Mouse (Mus musculus) limb, embryonic 11.5 days (tissue): Measurements from ENCODE around the gene Glra2. TPM values are rescaled to one million over a fixed set of nuclear protein-coding genes. Genes with fewer than 3 reads are reported as not detected.
"Not testable (repeated sequence)": the region's sequence is repeated elsewhere in the genome, so short reads cannot be mapped to it uniquely, and the experiment has no call there.

Experiments used
- ATAC-seq: fragments of 200-750 bp; cut with Nextera tagmentation; 2 replicates; pipeline ENCODE4 v1.8.0; 2017; ENCODE audit warnings: low read depth; ENCODE audit not compliant: insufficient number of reproducible peaks, low FRiP score, low TSS enrichment
- DNase-seq: peaks from one replicate; pipeline ENCODE4 v3.0.0-alpha.2; 2015; ENCODE audit warnings: low spot score
- H3K27ac ChIP-seq: fragments of 300-500 bp; sonication (generic); replicated peaks from 2 replicates; pipeline ENCODE4 v1.5.1; 2014; ENCODE audit warnings: low read depth, mild to moderate bottlenecking, low read length
- H3K27me3 ChIP-seq: fragments of 300-500 bp; sonication (generic); 2 replicates; pipeline ENCODE4 v1.6.1; 2014; ENCODE audit warnings: mild to moderate bottlenecking, low read length, mixed read lengths; ENCODE audit not compliant: control insufficient read depth, insufficient read depth
- H3K36me3 ChIP-seq: fragments of 300-500 bp; sonication (generic); 2 replicates; pipeline ENCODE4 v1.6.1; 2014; ENCODE audit warnings: mild to moderate bottlenecking, low read length, moderate library complexity, mixed read lengths; ENCODE audit not compliant: control insufficient read depth, insufficient read depth
- H3K4me1 ChIP-seq: fragments of 300-500 bp; sonication (generic); 2 replicates; pipeline ENCODE4 v1.6.1; 2014; ENCODE audit warnings: low read length, mixed read lengths; ENCODE audit not compliant: control insufficient read depth, insufficient read depth
- H3K4me2 ChIP-seq: fragments of 300-500 bp; sonication (generic); 2 replicates; pipeline ENCODE4 v1.6.1; 2014; ENCODE audit warnings: low read depth, mild to moderate bottlenecking, moderate library complexity; ENCODE audit not compliant: severe bottlenecking
- H3K4me3 ChIP-seq: fragments of 300-500 bp; sonication (generic); 2 replicates; pipeline ENCODE4 v1.5.1; 2014; ENCODE audit warnings: low read depth, low read length
- H3K9ac ChIP-seq: fragments of 300-500 bp; sonication (generic); 2 replicates; pipeline ENCODE4 v1.6.1; 2014; ENCODE audit warnings: mild to moderate bottlenecking, low read length
- H3K9me3 ChIP-seq: fragments of 300-500 bp; sonication (generic); 2 replicates; pipeline ENCODE4 v1.6.1; 2016; ENCODE audit warnings: low read length; ENCODE audit not compliant: control insufficient read depth
- WGBS: fragments of 180-500 bp; shearing (Covaris S2); extraction: QIAGEN DNeasy Blood & Tissue Kit; methylation state at CpG from one replicate; pipeline ENCODE4 v1.1.7; 2014; 5-methylcytosine and 5-hydroxymethylcytosine counted together
- polyA plus RNA-seq: library from polyadenylated mRNA; unstranded; fragments of >200 nt; fragmentation: Nextera tagmentation; extraction: Ambion mirVana; gene quantifications from 2 replicates; pipeline ENCODE4 v1.2.1, GENCODE M21; 2014

Gene Glra2
- polyA plus RNA-seq = 0.05 TPM in 1 of 2 replicates, not detected in the other

GRCm38 (mm10) chrX:165326939-165327698 is at the start of gene Glra2:
Glra2 (minus strand) TSS chrX:165327393.
- H3K4me1 ChIP-seq = no peaks in the 10 kb centered on the region
- DNase-seq (peak; percentile 56), ATAC-seq (no peak)
- no peak within 1 kb of the TSS for H3K4me3 ChIP-seq
- no peaks in the 10 kb centered on the region for H3K36me3 ChIP-seq
- no peaks in the 10 kb centered on the region for H3K9me3 ChIP-seq
- H3K27me3 ChIP-seq = no peaks in the 10 kb centered on the region
- H3K27ac ChIP-seq = no peak within 1 kb of the TSS
- 18% methylated on average over 12 of the region's 12 CpGs for WGBS
- no peak within 1 kb of the TSS for H3K4me2 ChIP-seq
- H3K9ac ChIP-seq = no peak within 1 kb of the TSS

- Histone ChIP-seq H3K36me3 (no peaks in the 10 kb centered on the region), H3K4me3 (no peak overlapping the region), H3K27ac (no peak overlapping the region), H3K27me3 (no peaks in the 10 kb centered on the region), H3K9me3 (no peaks in the 10 kb centered on the region), H3K4me2 (no peak overlapping the region), H3K9ac (no peak overlapping the region), H3K4me1 (no peaks in the 10 kb centered on the region)
- DNase-seq (no peak), ATAC-seq (no peak)
- WGBS = 63% methylated on average over 1 of the region's 1 CpGs
Measured at GRCm38 (mm10) chrX:165362798-165363197, 35.6 kb upstream of the Glra2 start.

- H3K27ac ChIP-seq = no peak overlapping the region
- no peak overlapping the region for H3K9ac ChIP-seq
- H3K4me2 ChIP-seq = no peak overlapping the region
- ATAC-seq (no peak), DNase-seq (no peak)
- H3K4me3 ChIP-seq = no peak overlapping the region
- no peaks in the 10 kb centered on the region for H3K36me3 ChIP-seq
- H3K27me3 ChIP-seq = no peaks in the 10 kb centered on the region
- WGBS = 88% methylated on average over 5 of the region's 5 CpGs
- H3K9me3 ChIP-seq = no peaks in the 10 kb centered on the region
- no peaks in the 10 kb centered on the region for H3K4me1 ChIP-seq
Measured at GRCm38 (mm10) chrX:165344611-165345010, 17.4 kb upstream of the Glra2 start.

GRCm38 (mm10) chrX:165327699-165328333 is 623 bp upstream of the Glra2 start:
- 17% methylated on average over 9 of the region's 9 CpGs for WGBS
- no peak overlapping the region for H3K4me2 ChIP-seq
- ATAC-seq (no peak), DNase-seq (peak; percentile 46)
- no peaks in the 10 kb centered on the region for H3K9me3 ChIP-seq
- no peaks in the 10 kb centered on the region for H3K27me3 ChIP-seq
- H3K9ac ChIP-seq = no peak overlapping the region
- no peaks in the 10 kb centered on the region for H3K4me1 ChIP-seq
- no peak overlapping the region for H3K27ac ChIP-seq
- H3K36me3 ChIP-seq = no peaks in the 10 kb centered on the region
- H3K4me3 ChIP-seq = no peak overlapping the region

DNA sequence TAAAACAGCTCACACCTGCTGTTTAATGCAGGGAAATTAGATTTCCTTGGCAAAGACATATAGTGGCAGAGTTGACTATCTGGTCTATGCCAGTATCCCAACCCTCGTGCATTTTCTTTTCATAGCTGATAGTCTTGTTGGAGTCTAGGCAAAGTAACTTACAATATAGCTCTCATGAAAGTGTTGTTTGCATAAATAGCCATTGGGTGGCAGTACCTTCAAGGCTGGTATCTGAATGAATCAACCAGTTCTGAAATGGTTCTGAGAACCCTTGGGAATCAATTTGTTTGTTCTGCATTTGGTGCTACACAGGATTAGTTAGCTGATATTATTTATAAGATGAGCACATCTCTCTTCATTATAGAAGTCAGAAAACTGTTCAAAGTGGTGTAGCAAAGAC is 133.6 kb downstream of the Glra2 start:
- ATAC-seq = no peak

DNA sequence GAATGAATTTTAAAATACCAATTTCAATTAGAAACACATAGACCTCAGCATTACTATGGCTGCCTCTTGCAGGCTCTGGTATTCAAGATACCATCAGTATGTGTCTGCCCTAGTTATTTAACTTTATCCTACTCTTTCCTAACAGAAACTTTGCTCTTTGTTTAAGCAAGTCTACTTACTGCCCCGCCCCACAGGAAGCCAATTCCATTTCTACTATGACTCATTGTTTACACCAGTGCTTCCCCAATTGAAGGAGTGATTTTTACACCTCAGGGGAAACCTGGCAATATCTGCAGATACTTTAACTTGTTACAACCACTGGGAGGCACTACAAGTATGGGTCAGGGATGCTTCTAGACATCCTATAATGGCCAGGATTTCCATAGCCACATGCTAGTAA is 136.0 kb downstream of the Glra2 start:
- H3K4me1 ChIP-seq = no peaks in the 10 kb centered on the region
- DNase-seq (no peak), ATAC-seq (no peak)
- H3K4me3 ChIP-seq = no peak overlapping the region
- 45% methylated on average over 1 of the region's 1 CpGs for WGBS
- H3K9me3 ChIP-seq = no peaks in the 10 kb centered on the region
- no peaks in the 10 kb centered on the region for H3K36me3 ChIP-seq
- no peak overlapping the region for H3K27ac ChIP-seq
- no peaks in the 10 kb centered on the region for H3K27me3 ChIP-seq
- H3K4me2 ChIP-seq = no peak overlapping the region
- no peak overlapping the region for H3K9ac ChIP-seq

More for the DNA sequence above, 133.6 kb downstream of the Glra2 start:
- H3K9me3 ChIP-seq = no peaks in the 10 kb centered on the region
- 71% methylated on average over 1 of the region's 1 CpGs for whole genome bisulfite sequencing
- H3K27ac ChIP-seq = no peak overlapping the region
- DNase-seq = no peak
- H3K27me3 ChIP-seq = no peaks in the 10 kb centered on the region
- no peak overlapping the region for H3K4me3 ChIP-seq
- no peaks in the 10 kb centered on the region for H3K36me3 ChIP-seq
- no peak overlapping the region for H3K9ac ChIP-seq
- no peak overlapping the region for H3K4me2 ChIP-seq
- H3K4me1 ChIP-seq = no peaks in the 10 kb centered on the region

GRCm38 (mm10) chrX:165182948-165183347 is 144.2 kb downstream of the Glra2 start:
- not testable (repeated sequence) for H3K4me2 ChIP-seq, DNase-seq, H3K27me3 ChIP-seq, H3K9ac ChIP-seq, H3K9me3 ChIP-seq, H3K4me1 ChIP-seq, H3K27ac ChIP-seq, H3K36me3 ChIP-seq, ATAC-seq, H3K4me3 ChIP-seq
- WGBS = 96% methylated on average over 2 of the region's 2 CpGs

DNA sequence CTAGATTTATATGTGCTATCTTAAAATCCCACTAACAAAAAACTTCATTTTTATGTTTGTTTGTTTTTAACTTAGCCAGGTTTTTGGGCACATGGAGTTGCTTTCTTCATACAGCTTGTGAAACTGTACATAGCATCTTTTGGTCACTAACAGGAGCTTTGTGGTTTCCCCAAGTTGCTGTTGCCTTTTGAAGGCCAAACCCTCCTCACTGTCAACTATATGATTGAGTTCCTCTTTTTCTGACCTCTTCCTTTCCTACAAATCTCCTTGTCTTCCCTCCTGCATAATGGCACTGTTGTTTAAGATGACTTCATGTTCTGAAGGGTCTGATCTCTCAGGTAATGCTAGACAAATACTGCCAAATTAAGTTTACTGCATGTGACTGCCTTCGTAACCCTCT is 170.6 kb downstream of the Glra2 start:
- Histone ChIP-seq H3K27me3 (no peaks in the 10 kb centered on the region), H3K9ac (no peak overlapping the region), H3K27ac (no peak overlapping the region), H3K36me3 (no peaks in the 10 kb centered on the region), H3K4me3 (no peak overlapping the region), H3K4me1 (no peaks in the 10 kb centered on the region), H3K9me3 (no peaks in the 10 kb centered on the region), H3K4me2 (no peak overlapping the region)
- ATAC-seq (no peak), DNase-seq (no peak)
- WGBS = 81% methylated on average over 1 of the region's 1 CpGs
